Mouse (Mus musculus) MEL (cell line): ENCODE measurements around the gene Acta1.

Source experiments
- CTCF ChIP-seq, 3 experiments: IDR thresholded peaks in 2 of 3; conservative IDR thresholded peaks in 1 of 3; 2 replicates each; pipeline ENCODE4 v1.5.1; 2011 to 2012; ENCODE audit warnings: low read length in 3 of 3, low read depth in 2 of 3, mild to moderate bottlenecking in 2 of 3, improper control_type of control experiment in 1 of 3, inconsistent platforms in 1 of 3, mixed read lengths in 1 of 3, moderate library complexity in 1 of 3; ENCODE audit not compliant: control insufficient read depth in 1 of 3, insufficient read depth in 1 of 3, poor library complexity in 1 of 3, severe bottlenecking in 1 of 3
- E2F4 ChIP-seq: IDR thresholded peaks from 2 replicates; pipeline ENCODE4 v1.6.1; 2011; ENCODE audit warnings: low read depth, low read length, improper control_type of control experiment, borderline replicate concordance
- EP300 ChIP-seq, 2 experiments: IDR thresholded peaks; 2 replicates each; pipeline ENCODE4 v1.6.1; 2011; ENCODE audit warnings: improper control_type of control experiment in 2 of 2, low read length in 2 of 2, low read depth in 1 of 2, mild to moderate bottlenecking in 1 of 2
- POLR2A ChIP-seq, 2 experiments: IDR thresholded peaks; 2 replicates each; pipeline ENCODE4 v1.6.1; 2011 to 2012; ENCODE audit warnings: low read length in 2 of 2, mild to moderate bottlenecking in 2 of 2, control low read depth in 1 of 2, improper control_type of control experiment in 1 of 2, low read depth in 1 of 2, moderate library complexity in 1 of 2; ENCODE audit not compliant: control insufficient read depth in 1 of 2, insufficient read depth in 1 of 2, poor library complexity in 1 of 2
- SIN3A ChIP-seq: IDR thresholded peaks from 2 replicates; pipeline ENCODE4 v1.6.1; 2012; ENCODE audit warnings: low read length, improper control_type of control experiment, inconsistent platforms
- TBP ChIP-seq: IDR thresholded peaks from 2 replicates; pipeline ENCODE4 v1.8.0; 2011; ENCODE audit warnings: low read depth, low read length, improper control_type of control experiment
- ZC3H11A ChIP-seq: IDR thresholded peaks from 2 replicates; pipeline ENCODE4 v1.6.1; 2012; ENCODE audit warnings: low read depth, mild to moderate bottlenecking, inconsistent platforms, low read length, improper control_type of control experiment

DNA sequence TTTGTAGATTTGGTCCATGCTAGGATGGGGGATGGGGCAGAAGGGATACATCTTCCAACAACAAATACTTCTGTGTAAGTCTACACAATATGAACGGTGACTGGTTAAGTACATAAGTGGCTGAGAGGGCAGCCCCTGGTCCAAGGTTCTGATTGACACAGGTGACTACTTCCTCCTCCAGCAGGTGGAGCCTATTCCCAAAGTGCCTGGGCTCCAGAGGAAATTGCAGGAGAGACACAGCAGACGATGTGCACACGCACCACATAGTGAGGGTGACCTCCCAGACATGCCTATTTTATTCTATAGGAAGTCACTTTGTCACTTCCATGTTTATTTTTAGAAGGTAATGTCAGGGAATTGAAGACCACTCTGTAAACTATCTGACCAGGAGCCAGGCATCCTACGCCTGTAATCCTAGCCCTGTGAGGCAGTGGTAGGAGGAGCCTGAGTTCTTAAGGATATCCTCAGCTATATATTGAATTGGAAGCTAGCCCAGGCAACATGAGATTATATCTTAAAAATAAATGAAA is 13.7 kb downstream of the Acta1 start:
- TF ChIP-seq E2F4 (no peak), TBP (no peak), SIN3A (no peak), CTCF (IDR thresholded peaks at IDR 0.05 in 2 of 3, conservative IDR thresholded peaks at IDR 0.05 in 1 of 3; ENCODE audit: control insufficient read depth in 1 of 3, insufficient read depth in 1 of 3, low read depth in 2 of 3, low read length in 3 of 3, poor library complexity in 1 of 3, severe bottlenecking in 1 of 3) (no peak), POLR2A (IDR thresholded peaks at IDR 0.05; ENCODE audit: control insufficient read depth in 1 of 2, insufficient read depth in 1 of 2, low read depth in 1 of 2, low read length in 2 of 2, poor library complexity in 1 of 2) (no peak), EP300 (IDR thresholded peaks at IDR 0.05; ENCODE audit: low read depth in 1 of 2, low read length in 2 of 2) (no peak), ZC3H11A (no peak)
